Mouse (Mus musculus) G1E-ER4 (cell line): ENCODE measurements at regions not wholly inside any gene's neighbourhood (a gene's known extent, or its start where the extent isn't known, plus 50 kb on each side); places are given as distances from the start of the nearest gene placed in this dataset.

Experiments
- GATA1 ChIP-seq: IDR thresholded peaks from one replicate; pipeline ENCODE4 v1.8.0; 2012; ENCODE audit warnings: low read length, inconsistent platforms

- TF ChIP-seq GATA1, result no peak
These were observed 364.0 kb upstream of the Rgs18 start for GRCm38 (mm10) chr1:145139267-145139651.

GRCm38 (mm10) chr1:145138452-145139266 lies 363.4 kb upstream of the Rgs18 start:
- TF ChIP-seq GATA1, result peak; percentile 68

DNA sequence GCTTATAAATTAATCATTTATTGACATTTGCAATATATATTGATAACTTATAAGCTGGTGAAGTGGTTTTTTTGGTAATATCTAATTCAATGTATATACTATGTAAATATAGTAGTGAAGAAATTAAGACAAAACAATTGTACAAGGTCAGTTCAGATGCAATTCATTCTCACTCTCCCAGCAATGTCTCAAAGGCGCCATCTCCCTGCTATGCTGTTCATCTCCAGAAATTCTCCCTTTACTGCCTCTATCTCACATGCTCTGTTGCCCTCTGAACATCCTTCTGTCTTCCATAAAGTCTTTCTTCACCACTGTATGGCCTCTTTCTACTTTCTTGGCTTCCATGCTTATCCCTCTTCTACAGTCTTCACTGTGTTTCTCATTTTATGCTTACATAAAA lies 355.8 kb upstream of the Rgs18 start:
- no peak for TF ChIP-seq GATA1

DNA sequence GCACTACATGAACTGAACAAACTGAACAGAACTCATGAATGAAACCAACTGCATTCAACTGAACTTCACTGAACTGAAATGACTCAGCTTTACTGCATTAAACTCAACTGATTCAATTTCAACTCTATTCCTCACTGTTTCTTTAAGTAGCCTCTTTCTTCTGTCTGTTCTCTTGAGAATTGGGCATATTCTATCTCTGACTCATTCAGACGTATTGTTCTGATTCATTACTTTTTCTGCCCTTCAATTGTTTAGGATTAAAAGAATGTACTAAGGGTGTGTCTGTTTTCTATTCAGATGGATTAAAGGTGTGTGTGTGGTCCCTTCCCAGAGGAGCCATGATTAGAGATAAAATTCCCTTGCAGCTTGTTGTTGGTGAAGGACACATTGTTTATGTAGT lies 337.9 kb upstream of the Rgs18 start:
- TF ChIP-seq GATA1, result no peak

GRCm38 (mm10) chr1:145065255-145065854 lies 290.1 kb upstream of the Rgs18 start:
- no peak for TF ChIP-seq GATA1

DNA sequence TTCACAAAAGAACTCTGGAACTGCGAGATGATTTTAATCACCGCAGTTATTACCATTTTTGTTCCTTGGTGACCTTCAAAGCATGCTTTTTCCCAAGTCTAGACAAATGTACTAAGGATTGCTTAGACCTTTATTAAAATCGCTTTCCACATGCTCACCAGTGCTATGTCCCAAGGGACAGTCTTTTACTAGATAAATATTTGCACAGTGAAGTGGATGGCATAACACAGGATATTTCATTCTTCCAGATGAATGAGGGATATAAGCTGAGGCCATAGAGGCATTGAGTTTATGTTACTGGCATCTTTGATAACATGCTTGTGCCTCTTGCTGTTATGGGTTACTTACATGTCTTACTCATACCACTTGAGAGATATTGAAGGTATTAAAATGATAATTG lies 289.1 kb upstream of the Rgs18 start:
- TF ChIP-seq GATA1, result no peak

DNA sequence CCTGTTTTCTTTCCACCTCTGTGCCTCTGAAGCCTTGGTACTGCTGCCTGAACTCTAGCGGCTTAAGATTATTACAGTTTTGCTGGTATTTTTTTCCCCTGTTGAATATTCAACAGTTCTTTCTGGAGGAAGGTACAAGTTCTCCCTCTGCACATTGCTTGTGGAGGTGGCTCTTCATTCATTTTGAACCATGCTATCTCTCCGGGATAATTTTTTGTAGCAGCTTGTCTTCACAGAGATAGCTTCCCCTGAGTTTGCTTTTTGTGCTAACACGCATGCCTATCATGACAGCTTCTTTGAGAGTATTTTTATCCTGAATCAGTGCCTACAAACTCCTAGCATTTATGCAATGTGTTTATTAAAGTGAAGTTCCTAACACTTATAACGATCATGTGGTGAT lies 240.4 kb upstream of the Rgs18 start:
- no peak for TF ChIP-seq GATA1

DNA sequence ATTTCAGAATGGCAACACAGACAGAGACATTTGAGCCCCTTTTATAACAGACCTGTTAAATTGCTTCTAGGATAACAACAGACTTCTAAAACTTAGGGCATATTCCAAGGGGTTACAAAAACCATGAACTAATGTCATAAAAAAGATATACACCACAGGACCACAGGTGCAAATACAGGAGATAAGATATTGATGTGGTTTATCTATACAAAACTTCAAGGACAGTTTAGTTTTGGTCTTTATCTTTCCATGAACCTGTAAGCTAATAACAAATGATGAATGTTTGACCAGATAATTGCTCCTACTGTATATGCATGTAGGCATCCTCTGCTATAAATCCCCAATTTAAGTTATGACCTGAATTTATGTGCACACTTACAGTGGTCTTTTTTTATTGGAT lies 235.6 kb upstream of the Rgs18 start:
- TF ChIP-seq GATA1, result peak; percentile 74

GRCm38 (mm10) chr1:144978167-144978566 lies 202.9 kb upstream of the Rgs18 start:
- no peak for TF ChIP-seq GATA1

DNA sequence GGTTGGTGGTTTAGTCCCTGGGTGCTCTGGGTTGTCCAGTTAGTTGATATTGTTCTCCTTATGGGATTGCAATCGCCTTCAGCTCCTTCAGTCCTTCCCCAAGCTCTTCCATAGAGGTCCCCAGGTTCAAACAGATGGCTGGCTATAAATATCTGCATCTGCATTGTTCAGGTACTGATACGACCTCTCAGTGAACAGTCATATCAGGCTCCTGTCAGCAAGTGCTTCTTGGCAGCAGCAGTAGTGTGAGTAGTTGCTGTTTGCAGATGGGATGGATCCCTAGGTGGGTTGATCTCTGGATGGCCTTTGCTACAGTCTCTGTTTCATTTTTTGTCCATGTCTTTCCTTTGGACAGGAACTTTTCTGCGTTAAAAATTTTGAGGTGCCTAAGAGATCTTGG lies 190.5 kb upstream of the Rgs18 start:
- no peak for TF ChIP-seq GATA1

DNA sequence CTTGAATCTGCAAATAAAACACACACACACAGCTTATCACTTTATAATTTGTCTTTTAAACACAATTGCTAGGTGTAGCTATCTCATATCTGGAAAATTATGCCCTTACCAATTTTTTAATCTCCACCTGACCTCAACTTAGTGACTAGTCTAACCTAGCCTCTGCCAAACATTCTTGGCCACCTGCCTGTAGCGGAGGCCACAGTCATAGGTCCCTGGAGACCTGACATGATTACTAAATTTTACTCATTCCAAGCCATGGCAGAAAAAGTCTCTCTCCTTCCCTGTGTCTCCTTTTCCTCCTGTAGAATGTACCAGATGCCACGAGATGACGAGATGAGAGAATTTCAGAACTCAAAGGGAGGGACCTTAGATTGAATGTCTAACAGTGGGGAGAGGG lies 163.8 kb upstream of the Rgs18 start:
- no peak for TF ChIP-seq GATA1

DNA sequence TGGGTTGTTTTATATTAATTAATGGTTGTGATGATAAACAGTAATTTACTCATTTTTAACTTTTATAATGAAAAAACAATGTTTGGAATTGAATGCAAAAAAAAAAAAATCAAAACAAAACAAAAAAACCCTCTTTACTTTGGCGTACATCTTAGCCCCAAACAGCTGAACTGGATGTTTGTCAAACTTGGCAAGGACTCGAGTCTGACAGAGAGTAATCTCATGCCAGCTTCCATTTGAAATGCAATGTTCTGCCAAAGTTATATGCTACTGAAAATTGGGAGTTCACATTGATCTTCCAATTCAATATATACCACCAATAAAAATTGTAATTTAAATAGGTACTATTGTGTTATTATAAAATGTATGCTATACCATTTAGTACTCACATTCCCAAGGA lies 150.9 kb upstream of the Rgs18 start:
- TF ChIP-seq GATA1, result no peak

DNA sequence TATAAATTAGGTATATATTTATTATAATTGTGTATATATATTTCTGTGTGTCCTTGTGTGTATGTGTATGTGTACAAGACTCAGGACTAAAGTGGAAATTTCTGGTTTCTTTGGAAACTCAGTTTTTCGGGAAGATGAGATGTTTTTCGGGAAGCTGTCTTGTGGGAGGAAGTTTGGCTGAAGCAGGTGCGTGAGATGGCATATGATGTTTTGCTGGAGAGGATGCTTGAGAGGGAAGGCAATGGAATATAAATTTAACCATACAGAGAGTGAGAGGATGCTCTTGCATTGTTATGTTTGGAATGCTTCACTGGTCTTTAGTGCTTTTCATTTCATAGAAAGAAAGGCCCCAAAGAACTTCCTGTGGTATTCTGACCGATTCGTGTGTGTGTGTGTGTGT lies 141.3 kb upstream of the Rgs18 start:
- no peak for TF ChIP-seq GATA1

DNA sequence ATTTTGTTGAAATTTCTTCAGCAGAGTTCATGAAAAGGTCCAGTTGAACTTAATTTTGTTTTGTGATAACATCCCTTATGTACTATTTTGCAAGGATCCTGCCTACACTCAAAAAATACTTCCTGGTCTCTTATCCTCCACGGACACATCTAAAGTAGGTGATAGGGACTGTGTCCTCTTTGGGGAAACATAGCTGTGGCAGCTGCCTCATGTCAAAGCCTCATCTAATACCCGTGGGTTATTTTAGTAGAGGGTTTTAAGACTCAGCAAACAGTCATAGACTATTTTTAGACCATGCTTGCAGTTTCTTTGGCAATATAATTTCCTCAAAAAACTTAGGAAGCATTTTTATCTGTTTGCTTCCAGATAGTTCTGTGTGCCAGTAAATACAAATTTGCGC lies 127.8 kb upstream of the Rgs18 start:
- no peak for TF ChIP-seq GATA1

GRCm38 (mm10) chr1:144883633-144884032 lies 108.4 kb upstream of the Rgs18 start:
- TF ChIP-seq GATA1, result no peak

GRCm38 (mm10) chr1:144862133-144862532 lies 86.9 kb upstream of the Rgs18 start:
- TF ChIP-seq GATA1, result no peak
